Mouse (Mus musculus) kidney, embryonic 16.5 days (tissue): ENCODE data around the gene Ptprd. TPM values are rescaled to one million over a fixed set of nuclear protein-coding genes. Genes with fewer than 3 reads are reported as not detected.

Source experiments
- ATAC-seq: fragments of 200-750 bp; cut with Nextera tagmentation; 2 replicates; pipeline ENCODE4 v1.8.0; 2017; ENCODE audit warnings: moderate TSS enrichment; ENCODE audit not compliant: low FRiP score, low TSS enrichment
- H3K27ac ChIP-seq: fragments of 300-500 bp; sonication (generic); 2 replicates; pipeline ENCODE4 v1.5.1; 2014; ENCODE audit warnings: low read length
- H3K27me3 ChIP-seq: fragments of 300-500 bp; sonication (generic); 2 replicates; pipeline ENCODE4 v1.6.1; 2014; ENCODE audit warnings: low read length, control low read depth, mixed read lengths; ENCODE audit not compliant: insufficient read depth
- H3K36me3 ChIP-seq: fragments of 300-500 bp; sonication (generic); 2 replicates; pipeline ENCODE4 v1.6.1; 2014; ENCODE audit warnings: low read length, control low read depth, mixed read lengths; ENCODE audit not compliant: insufficient read depth
- H3K4me1 ChIP-seq: fragments of 300-500 bp; sonication (generic); 2 replicates; pipeline ENCODE4 v1.6.1; 2014; ENCODE audit warnings: low read length, control low read depth, mixed read lengths; ENCODE audit not compliant: insufficient read depth
- H3K4me2 ChIP-seq: fragments of 300-500 bp; sonication (generic); replicated peaks from 2 replicates; pipeline ENCODE4 v1.6.1; 2014; ENCODE audit warnings: low read depth, low read length
- H3K4me3 ChIP-seq: fragments of 300-500 bp; sonication (generic); 2 replicates; pipeline ENCODE4 v1.5.1; 2014; ENCODE audit warnings: mild to moderate bottlenecking, low read length
- H3K9ac ChIP-seq: fragments of 300-500 bp; sonication (generic); replicated peaks from 2 replicates; pipeline ENCODE4 v1.6.1; 2014; ENCODE audit warnings: low read length
- H3K9me3 ChIP-seq: fragments of 300-500 bp; sonication (generic); 2 replicates; pipeline ENCODE4 v1.6.1; 2016; ENCODE audit warnings: low read length, control low read depth
- WGBS: fragments of 180-500 bp; shearing (Covaris S2); extraction: QIAGEN DNeasy Blood & Tissue Kit; methylation state at CpG from one replicate; pipeline ENCODE4 v1.1.7; 2014; 5-methylcytosine and 5-hydroxymethylcytosine counted together
- polyA plus RNA-seq: library from polyadenylated mRNA; unstranded; fragments of >200 nt; fragmentation: Nextera tagmentation; extraction: Ambion mirVana; gene quantifications from 2 replicates; pipeline ENCODE4 v1.2.1, GENCODE M21; 2015

Gene Ptprd
- polyA plus RNA-seq, 1 experiment from 2014 or later, result 20.9 TPM

- H3K36me3 ChIP-seq, result no peaks in the 10 kb centered on the region
- H3K9ac ChIP-seq, result no peak overlapping the region
- no peak overlapping the region for H3K4me2 ChIP-seq
- H3K27ac ChIP-seq, result no peak overlapping the region
- no peak for ATAC-seq
- H3K4me3 ChIP-seq, result no peak overlapping the region
- H3K27me3 ChIP-seq, result no peaks in the 10 kb centered on the region
- WGBS, result 96% methylated on average over 2 of the region's 2 CpGs
- no peaks in the 10 kb centered on the region for H3K9me3 ChIP-seq
- 0 out of 2 replicates have a peak, but pooled peaks cover 6% of the 10 kb centered on the region for H3K4me1 ChIP-seq
Observed at GRCm38 (mm10) chr4:76419641-76420040, 1792.1 kb downstream of the Ptprd start.

GRCm38 (mm10) chr4:76417676-76418075 lies 1794.1 kb downstream of the Ptprd start:
- Histone ChIP-seq H3K4me1 (0 out of 2 replicates have a peak, but pooled peaks cover 2% of the 10 kb centered on the region), H3K4me2 (no peak overlapping the region), H3K36me3 (no peaks in the 10 kb centered on the region), H3K4me3 (no peak overlapping the region), H3K9ac (no peak overlapping the region), H3K9me3 (no peaks in the 10 kb centered on the region), H3K27ac (no peak overlapping the region), H3K27me3 (no peaks in the 10 kb centered on the region)
- no peak for ATAC-seq
- 94% methylated on average over 5 of the region's 5 CpGs for WGBS

GRCm38 (mm10) chr4:76415624-76416023 lies 1796.1 kb downstream of the Ptprd start:
- no peak overlapping the region for H3K9ac ChIP-seq
- no peaks in the 10 kb centered on the region for H3K27me3 ChIP-seq
- no peak overlapping the region for H3K27ac ChIP-seq
- no peak overlapping the region for H3K4me3 ChIP-seq
- ATAC-seq, result no peak
- H3K4me2 ChIP-seq, result no peak overlapping the region
- 0 out of 2 replicates have a peak, but pooled peaks cover 2% of the 10 kb centered on the region for H3K4me1 ChIP-seq
- 71% methylated on average over 5 of the region's 5 CpGs for WGBS
- no peaks in the 10 kb centered on the region for H3K36me3 ChIP-seq
- no peaks in the 10 kb centered on the region for H3K9me3 ChIP-seq

GRCm38 (mm10) chr4:76414591-76414990 lies 1797.2 kb downstream of the Ptprd start:
- no peak for ATAC-seq
- H3K27me3 ChIP-seq, result no peaks in the 10 kb centered on the region
- H3K4me2 ChIP-seq, result no peak overlapping the region
- no peak overlapping the region for H3K4me3 ChIP-seq
- no peaks in the 10 kb centered on the region for H3K36me3 ChIP-seq
- 0 out of 2 replicates have a peak, but pooled peaks cover 3% of the 10 kb centered on the region for H3K4me1 ChIP-seq
- H3K27ac ChIP-seq, result no peak overlapping the region
- H3K9me3 ChIP-seq, result no peaks in the 10 kb centered on the region
- H3K9ac ChIP-seq, result no peak overlapping the region
- WGBS, result 66% methylated on average over 4 of the region's 4 CpGs

GRCm38 (mm10) chr4:76410053-76410452 lies 1801.7 kb downstream of the Ptprd start:
- Histone ChIP-seq H3K27ac (no peak overlapping the region), H3K27me3 (no peaks in the 10 kb centered on the region), H3K4me1 (peaks cover 8% of the 10 kb centered on the region; the same call in 1 of the 2 replicates), H3K9me3 (no peaks in the 10 kb centered on the region), H3K36me3 (no peaks in the 10 kb centered on the region), H3K9ac (no peak overlapping the region), H3K4me3 (no peak overlapping the region), H3K4me2 (no peak overlapping the region)
- no peak for ATAC-seq
- WGBS, result 51% methylated on average over 2 of the region's 2 CpGs

GRCm38 (mm10) chr4:76409159-76409558 lies 1802.6 kb downstream of the Ptprd start:
- Histone ChIP-seq H3K4me1 (peaks cover 6% of the 10 kb centered on the region; the same call in 1 of the 2 replicates), H3K27ac (no peak overlapping the region), H3K9me3 (no peaks in the 10 kb centered on the region), H3K27me3 (no peaks in the 10 kb centered on the region), H3K36me3 (no peaks in the 10 kb centered on the region), H3K9ac (no peak overlapping the region), H3K4me3 (no peak overlapping the region), H3K4me2 (no peak overlapping the region)
- 30% methylated on average over 3 of the region's 3 CpGs for WGBS
- ATAC-seq, result no peak

GRCm38 (mm10) chr4:76405862-76406454 lies 1805.8 kb downstream of the Ptprd start:
- ATAC-seq, result no peak
- WGBS, result 75% methylated on average over 5 of the region's 5 CpGs
- no peaks in the 10 kb centered on the region for H3K9me3 ChIP-seq
- H3K27me3 ChIP-seq, result no peaks in the 10 kb centered on the region
- H3K36me3 ChIP-seq, result no peaks in the 10 kb centered on the region
- no peak overlapping the region for H3K4me2 ChIP-seq
- H3K4me1 ChIP-seq, result peaks cover 6% of the 10 kb centered on the region; the same call in 1 of the 2 replicates
- no peak overlapping the region for H3K4me3 ChIP-seq
- no peak overlapping the region for H3K9ac ChIP-seq
- no peak overlapping the region for H3K27ac ChIP-seq

- H3K27ac ChIP-seq, result no peak overlapping the region
- H3K4me2 ChIP-seq, result no peak overlapping the region
- no peak for ATAC-seq
- no peaks in the 10 kb centered on the region for H3K36me3 ChIP-seq
- H3K9ac ChIP-seq, result no peak overlapping the region
- 93% methylated on average over 5 of the region's 5 CpGs for WGBS
- no peaks in the 10 kb centered on the region for H3K4me1 ChIP-seq
- H3K9me3 ChIP-seq, result no peaks in the 10 kb centered on the region
- no peak overlapping the region for H3K4me3 ChIP-seq
- H3K27me3 ChIP-seq, result no peaks in the 10 kb centered on the region
Observed at GRCm38 (mm10) chr4:76403219-76403618, 1808.5 kb downstream of the Ptprd start.

GRCm38 (mm10) chr4:76387887-76388286 lies 1823.9 kb downstream of the Ptprd start:
- H3K9ac ChIP-seq, result no peak overlapping the region
- no peaks in the 10 kb centered on the region for H3K9me3 ChIP-seq
- ATAC-seq, result no peak
- WGBS, result 49% methylated on average over 5 of the region's 5 CpGs
- 0 out of 2 replicates have a peak, but pooled peaks cover 3% of the 10 kb centered on the region for H3K36me3 ChIP-seq
- no peak overlapping the region for H3K4me2 ChIP-seq
- H3K27ac ChIP-seq, result no peak overlapping the region
- no peak overlapping the region for H3K4me3 ChIP-seq
- H3K4me1 ChIP-seq, result peaks cover 3% of the 10 kb centered on the region; the same call in 1 of the 2 replicates
- no peaks in the 10 kb centered on the region for H3K27me3 ChIP-seq
